Mouse (Mus musculus): ENCODE measurements around the gene Tpr.
A peak's percentile ranks its signal among the peaks of the same experiment; 100 is the strongest.

Tpr gene

GRCm38 (mm10) chr1:150463068-150463467 lies 70.4 kb downstream of the Tpr start:
- no peak for DNase-seq

DNA sequence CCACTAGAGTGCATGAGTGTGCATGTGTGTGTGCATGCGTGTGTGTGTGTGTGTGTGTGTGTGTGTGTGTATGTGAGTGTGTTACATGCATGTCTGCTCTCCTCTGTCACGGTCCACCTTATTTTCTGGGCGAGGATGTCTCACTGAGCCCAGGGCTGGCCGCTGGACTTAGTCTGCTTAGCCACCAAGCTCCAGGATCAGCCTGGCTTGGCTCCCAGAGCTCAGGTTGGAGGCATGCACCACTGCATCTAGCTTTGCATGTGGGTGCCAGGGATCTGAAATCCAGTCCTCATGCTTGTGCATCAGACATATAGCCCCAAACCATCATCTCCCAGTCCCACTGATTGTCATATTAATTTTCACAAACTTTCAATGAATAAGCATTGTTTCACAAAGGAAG lies 71.1 kb downstream of the Tpr start:
- DNase-seq: no peak

DNA sequence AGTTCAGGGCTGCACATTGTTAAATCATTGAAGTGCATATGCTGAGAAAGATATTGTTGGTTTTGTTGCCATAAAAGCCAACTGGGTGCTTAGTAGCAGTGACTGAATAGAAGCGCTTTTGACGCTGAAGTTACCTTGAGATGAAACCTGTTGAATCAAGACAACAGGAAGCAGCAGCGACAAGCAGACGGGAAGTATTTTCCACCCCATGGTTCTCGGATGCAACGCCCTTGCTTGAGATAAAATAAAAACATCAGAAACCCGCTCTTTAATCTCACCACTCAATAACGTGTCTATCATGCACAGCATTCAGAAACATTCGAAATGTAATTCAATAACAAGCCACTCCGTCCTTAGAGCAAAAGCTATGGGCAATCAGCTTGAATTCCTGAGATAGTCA lies 72.7 kb downstream of the Tpr start:
- DNase-seq: no peak

DNA sequence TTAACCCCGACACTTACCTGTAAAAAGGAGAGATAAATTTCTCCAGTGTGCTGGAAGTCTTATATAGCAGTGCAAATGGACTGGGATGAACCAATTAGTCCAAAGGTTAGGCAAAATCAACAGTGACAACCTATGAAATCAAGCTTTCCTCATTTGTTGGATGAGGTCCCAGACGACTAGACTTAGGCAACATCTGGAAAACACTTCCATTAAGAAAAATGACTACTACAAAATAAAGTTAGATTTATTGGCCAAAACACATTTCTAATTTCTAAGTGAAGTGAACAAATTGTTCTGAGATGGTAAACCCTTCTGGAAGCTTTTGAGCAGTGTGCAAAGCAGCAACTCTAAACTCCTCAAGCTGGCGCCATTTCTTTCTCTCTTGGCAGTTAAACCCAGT lies 73.5 kb downstream of the Tpr start, which contains the start of gene Prg4:
Gene Prg4, minus strand, starts transcription at position 34 of the 400 bp plus-strand sequence.
- no peak for DNase-seq

DNA sequence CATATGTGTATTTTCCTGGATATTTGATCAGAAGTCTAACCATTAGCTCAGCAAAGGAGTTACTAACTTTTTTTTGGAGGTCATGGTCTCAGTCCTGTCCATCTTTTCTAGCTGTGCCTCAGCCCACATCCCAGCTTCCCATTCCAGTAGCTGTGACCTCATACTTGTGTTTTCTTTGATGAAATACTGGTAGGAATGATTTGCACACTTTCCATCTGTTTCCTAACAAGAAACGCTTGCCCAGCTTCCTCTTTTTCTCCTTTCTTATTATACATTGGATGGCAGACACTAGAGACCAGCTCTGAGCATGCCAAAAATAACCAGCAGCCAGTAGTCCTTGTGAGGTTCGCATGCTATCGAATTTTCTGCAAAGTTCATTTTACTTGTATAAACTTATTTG lies 77.4 kb downstream of the Tpr start:
- DNase-seq: no peak

DNA sequence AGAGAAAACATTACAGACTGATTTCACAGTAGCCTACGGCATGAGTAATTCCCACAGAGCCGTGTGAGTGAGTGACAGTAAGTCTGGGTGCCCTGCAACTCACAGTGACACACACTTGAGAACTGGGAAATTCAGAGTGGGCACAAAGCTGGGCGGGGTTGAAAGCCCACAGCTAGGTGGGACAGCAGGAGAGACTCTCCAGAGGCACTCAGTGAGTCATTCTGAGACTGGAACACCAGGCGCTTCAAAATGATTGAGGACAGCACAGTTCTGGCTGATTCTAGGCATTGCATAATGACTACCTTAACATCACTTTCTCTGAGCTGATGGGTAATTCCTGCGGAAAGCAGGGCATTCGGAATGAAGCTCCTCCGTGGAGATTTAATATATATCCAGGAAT lies 79.9 kb downstream of the Tpr start:
- no peak for DNase-seq

DNA sequence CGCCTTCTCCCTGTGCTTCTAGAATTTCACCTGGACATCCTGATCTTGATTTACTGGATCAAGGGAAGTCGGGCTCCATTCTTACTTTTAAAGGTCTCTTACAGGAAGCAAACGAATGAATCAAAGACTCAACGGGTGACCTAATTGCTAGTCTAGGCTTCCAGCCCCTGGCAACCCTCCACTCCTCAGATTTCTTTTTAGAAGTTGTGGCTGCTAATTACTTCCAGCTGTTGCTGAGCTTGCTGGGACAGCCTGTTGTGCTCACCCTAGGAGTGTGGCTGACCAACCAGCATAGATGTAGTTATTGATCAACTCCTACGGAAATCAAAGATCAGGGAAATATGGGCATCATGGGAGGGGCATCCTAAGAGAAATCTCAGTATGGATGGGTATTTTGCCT lies 88.0 kb downstream of the Tpr start:
- DNase-seq: peak; percentile 59

- no peak for DNase-seq
Observed at GRCm38 (mm10) chr1:150489148-150489547, 96.5 kb downstream of the Tpr start.

DNA sequence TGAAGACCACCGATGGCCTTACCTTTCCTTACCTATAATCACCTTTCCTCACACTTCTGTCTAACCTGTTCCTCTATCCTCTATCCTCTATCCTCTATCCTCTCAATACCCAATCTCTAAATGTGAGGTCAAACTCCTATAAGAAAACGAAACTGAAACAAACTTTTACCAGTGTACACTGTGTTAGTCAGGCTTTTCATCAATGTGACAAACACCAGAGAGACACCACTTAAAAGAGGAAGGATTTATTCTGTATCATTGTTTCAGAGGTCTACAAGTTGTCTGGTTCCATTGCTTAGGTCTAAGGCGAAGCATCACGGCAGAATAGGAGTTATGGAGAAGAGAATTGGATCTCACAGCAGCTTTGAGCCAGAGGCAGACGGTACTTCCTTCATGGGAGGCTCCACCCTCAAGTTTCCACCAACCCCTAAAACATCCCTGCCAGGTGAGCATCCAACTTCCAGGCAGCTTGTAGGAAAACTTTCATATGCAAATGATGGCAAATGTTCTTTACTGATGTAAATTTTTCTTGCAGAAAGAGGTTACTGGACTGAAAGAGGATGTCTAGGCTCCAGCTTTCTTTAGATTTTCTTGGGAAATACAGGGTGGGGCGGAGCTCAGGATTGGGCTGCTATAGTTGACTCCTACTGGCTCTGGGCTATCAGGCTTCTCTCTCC lies 104.1 kb downstream of the Tpr start:
- DNase-seq: no peak

GRCm38 (mm10) chr1:150497690-150498089 lies 105.1 kb downstream of the Tpr start:
- DNase-seq: peak; percentile 14

DNA sequence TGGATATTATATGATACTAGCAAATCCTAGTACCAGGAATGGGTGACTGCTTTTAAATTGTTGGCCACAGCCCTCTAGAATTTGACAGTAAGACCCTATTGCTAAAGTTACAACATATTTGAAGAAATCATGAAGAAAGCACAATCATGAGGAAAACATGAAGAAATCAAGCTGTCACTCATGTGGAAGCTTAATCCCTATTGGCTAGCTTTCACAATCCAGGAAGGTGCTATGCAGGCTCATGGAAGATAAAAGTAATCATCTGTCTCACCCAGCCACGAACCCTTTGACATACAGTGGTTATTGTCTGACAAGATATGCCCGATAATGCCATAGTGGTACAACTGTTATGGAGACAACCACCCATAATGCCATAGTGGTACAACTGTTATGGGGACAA lies 105.5 kb downstream of the Tpr start:
- no peak for DNase-seq

Measured in kidney, postnatal 10 days (tissue).